8 mouse cellular contexts compared by ENCODE assay signal in the genomic region with DNA sequence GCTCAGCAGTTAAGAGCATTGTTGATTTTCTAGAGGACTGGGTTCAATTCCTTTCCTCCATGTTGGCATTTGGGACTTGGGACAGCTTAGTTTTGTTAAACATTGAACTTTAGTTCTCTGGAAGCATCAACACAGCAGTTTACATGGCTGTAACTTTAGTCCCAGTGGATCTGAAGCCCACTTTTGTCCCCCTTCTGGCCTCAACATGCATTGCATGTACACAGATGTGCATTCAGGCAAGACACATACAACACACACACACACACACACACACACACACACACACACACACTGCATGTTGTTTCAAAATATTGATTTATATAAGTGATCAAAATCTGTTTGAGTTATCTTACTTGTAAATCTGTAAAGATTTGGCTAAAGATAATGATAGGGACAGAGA. TPM values are rescaled to one million over a fixed set of nuclear protein-coding genes. Genes with fewer than 3 reads are reported as not detected.
A peak's percentile ranks its signal among the peaks of the same experiment; 100 is the strongest.
DNase-seq lines count a peak whose midpoint lies in the region; ATAC-seq and TF ChIP-seq lines count a peak whose summit lies in the region.

No protein-coding gene starts in this region.

- 0 out of 2 replicates have a peak, but pooled peaks have one; percentile 15 for TF ChIP-seq CTCF in kidney, adult 2 months (conservative IDR thresholded peaks at IDR 0.05; ENCODE audit: insufficient read depth, insufficient read length, low read depth, low read length)

- peak; percentile 32 for ATAC-seq in inflammation-experienced regulatory T-cells, adult 6 months

- DNase-seq in kidney, adult 2 months: no peak
- DNase-seq in kidney, adult 8-10 months: no peak
- DNase-seq in 3T3-L1 (ENCODE audit: low read depth, low spot score) (peak; percentile 61), ES-CJ7 (ENCODE audit: low read depth, low spot score) (peak; percentile 79), MN1 (ENCODE audit: low spot score) (no peak)
- DNase-seq in urinary bladder, postnatal 25 days (ENCODE audit: low spot score): no peak
- DNase-seq in spleen, adult 12 weeks (ENCODE audit: low spot score): no peak

- H3K4me3 ChIP-seq in kidney, adult 2 months (ENCODE audit: insufficient read depth, low read depth, low read length): no peak overlapping the region

- H3K27ac ChIP-seq in kidney, adult 2 months (ENCODE audit: insufficient read depth, low read depth, low read length): no peak overlapping the region

- H3K36me3 ChIP-seq in kidney, adult 2 months (ENCODE audit: control insufficient read depth, insufficient read depth, low read length): no peaks in the 10 kb centered on the region

- no peak for TF ChIP-seq POLR2A in kidney, adult 2 months (IDR thresholded peaks at IDR 0.05; ENCODE audit: low read depth, low read length)

- no peaks in the 10 kb centered on the region for H3K27me3 ChIP-seq in kidney, adult 2 months (replicated peaks; ENCODE audit: control insufficient read depth, insufficient read depth, low read length)

- no peaks in the 10 kb centered on the region for H3K4me1 ChIP-seq in kidney, adult 2 months (ENCODE audit: control insufficient read depth, insufficient read depth, low read length)

RNA-seq across cellular contexts. Expression of gene Stk31, which starts 2.1 kb away (rescaled TPM):
- not detected in 2 replicates for polyA plus RNA-seq in kidney, adult 2 months (2012; rRNA removed)
- polyA plus RNA-seq in inflammation-experienced regulatory T-cells, adult 6 months (2017; shearing (Covaris generic)): not detected

RNA-seq across cellular contexts. Expression of gene Fam221a, which starts 29.9 kb away (rescaled TPM):
- 1.8 and 2.3 TPM in 2 replicates for polyA plus RNA-seq in kidney, adult 2 months (2012; rRNA removed)
- 1 to 10 TPM; 4.0 to 5.4 (median 4.2) TPM for polyA plus RNA-seq in inflammation-experienced regulatory T-cells, adult 6 months (2017; shearing (Covaris generic))

Comparison
In these comparisons a context has a peak if more than half of its experiments do, and no peak if none do; other contexts are left out.
1. DNase-seq: peak in 3T3-L1 (single experiment) and ES-CJ7 (single experiment); none in kidney, adult 2 months (single experiment), kidney, adult 8-10 months (0 of 2), urinary bladder, postnatal 25 days (single experiment), spleen, adult 12 weeks (single experiment) and MN1 (single experiment).